Mouse (Mus musculus) urinary bladder, postnatal 4 days (tissue): ENCODE measurements around the gene Hdac4.

ENCODE experiments used
- DNase-seq, 2 experiments: peaks; one replicate each; pipeline ENCODE4 v3.0.0; 2021 to 2022; ENCODE audit warnings: low spot score in 2 of 2

Hdac4 gene

DNA sequence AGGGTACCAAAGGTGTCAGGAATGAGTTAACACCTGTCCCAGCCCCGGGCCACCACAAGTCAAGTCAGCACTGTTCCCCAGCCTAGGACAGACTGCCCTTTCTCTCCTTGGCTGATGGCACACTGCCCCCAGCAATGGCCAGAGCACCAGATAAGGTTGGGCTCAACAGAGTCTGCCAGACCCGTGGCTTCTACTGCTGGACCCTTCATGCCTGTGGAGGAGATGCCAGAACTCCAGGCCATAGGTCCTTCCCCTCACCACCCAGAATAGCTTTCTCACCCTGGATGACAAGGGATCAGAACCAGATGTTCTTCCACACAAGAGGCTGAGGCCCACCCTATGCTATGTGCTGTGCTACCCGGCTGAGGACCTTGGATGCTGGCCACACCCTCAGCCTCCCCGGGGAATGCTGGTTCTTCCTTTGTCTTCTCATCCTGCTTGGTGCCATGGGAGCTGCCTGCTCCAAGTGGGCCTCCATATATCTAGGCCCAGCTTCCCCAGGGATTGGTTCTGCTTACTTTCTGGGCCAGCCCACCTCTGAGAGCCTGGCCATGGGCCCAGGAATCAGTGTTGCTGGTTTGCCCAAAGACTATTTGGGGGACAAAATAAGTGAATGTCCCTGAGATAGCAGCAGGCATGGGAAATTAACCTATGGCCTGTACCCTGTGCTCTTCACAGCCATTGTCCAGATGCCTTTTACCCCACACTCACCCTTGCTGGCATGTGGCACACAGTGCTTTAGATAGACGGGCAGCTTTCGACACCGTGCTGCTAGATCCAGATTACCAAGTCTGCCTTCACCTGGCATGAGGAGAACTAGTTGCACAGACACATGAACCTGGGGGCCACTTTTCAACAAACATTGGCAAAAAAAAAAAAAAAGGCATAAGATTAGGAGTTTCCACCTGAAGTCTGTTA, 273.0 kb downstream of the Hdac4 start:
- peak in 1 of 2 experiments; percentile 49 for DNase-seq

GRCm38 (mm10) chr1:91921702-91922101, 273.8 kb downstream of the Hdac4 start:
- no peak for DNase-seq

GRCm38 (mm10) chr1:91921279-91921678, 274.2 kb downstream of the Hdac4 start:
- no peak for DNase-seq

DNA sequence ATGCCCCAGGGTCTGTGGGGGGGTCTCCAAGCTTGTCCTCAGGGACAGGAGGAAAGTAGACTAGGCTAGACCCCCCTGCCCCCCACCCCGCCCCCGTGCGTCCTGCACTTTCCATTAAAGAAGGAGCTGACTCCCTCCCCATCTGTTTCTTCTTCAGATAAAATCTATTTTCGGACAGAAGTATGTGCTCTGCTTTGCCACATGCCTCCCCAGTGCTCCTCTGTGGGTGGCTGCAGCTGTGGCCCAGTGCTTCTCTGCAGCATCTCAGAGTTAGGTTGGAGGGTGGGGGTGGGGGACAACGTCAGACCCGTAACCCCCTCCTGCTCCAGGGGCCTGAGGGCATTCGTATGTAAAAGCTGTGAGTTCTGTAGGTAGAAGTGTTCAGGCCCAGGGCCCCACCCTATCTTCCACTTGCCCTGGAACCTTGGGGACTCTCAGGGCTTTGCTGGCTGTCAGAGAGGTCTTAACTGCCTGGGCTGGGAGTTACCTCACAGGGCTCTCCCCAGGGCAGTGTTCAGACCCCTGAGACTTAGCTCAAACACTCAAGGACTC, 275.4 kb downstream of the Hdac4 start:
- no peak for DNase-seq

GRCm38 (mm10) chr1:91918257-91918800, 277.2 kb downstream of the Hdac4 start:
- DNase-seq = no peak

GRCm38 (mm10) chr1:91917596-91917995, 277.9 kb downstream of the Hdac4 start:
- peak in 1 of 2 experiments; percentile 60 for DNase-seq

DNA sequence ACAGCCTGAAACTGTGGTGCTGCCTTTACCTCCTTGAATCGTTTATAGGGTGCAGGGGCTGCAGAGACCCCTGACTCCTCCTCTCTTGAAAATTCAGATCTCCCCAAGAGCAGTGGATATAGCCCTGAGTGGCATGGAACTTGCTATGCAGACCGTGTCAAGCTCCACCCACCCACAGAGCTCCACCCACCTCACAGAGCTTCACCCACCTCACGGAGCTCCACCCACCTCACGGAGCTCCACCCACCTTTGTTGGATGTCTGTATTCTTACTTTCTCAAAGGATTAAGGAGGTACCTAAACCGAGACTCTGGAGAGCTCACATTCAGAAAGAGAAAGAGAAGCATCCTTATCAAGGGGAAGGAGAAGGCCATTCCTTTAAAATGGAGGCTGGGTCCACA, 279.5 kb downstream of the Hdac4 start:
- no peak for DNase-seq

DNA sequence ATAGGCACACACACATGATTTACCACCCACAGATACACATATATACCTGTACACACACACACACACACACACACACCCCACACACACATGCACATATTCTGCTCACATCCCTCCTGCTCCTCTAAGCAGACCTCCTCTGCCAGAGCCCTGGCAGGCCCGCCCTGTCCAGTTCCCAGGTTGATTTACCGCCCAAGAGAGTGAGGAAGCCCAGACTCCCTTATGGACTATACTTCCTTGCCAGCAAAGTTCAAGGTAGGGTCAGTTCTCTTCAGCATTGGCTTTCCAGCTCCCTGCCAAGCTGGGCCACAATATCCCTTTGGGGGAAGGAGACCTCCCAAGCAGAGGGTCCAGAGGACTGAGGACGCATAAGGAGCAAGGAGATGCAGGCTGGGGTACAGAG, 280.9 kb downstream of the Hdac4 start:
- DNase-seq = peak in 1 of 2 experiments; percentile 61

- DNase-seq = peak; percentile 61 to 75
Measured at GRCm38 (mm10) chr1:91913850-91914249, 281.6 kb downstream of the Hdac4 start.

DNA sequence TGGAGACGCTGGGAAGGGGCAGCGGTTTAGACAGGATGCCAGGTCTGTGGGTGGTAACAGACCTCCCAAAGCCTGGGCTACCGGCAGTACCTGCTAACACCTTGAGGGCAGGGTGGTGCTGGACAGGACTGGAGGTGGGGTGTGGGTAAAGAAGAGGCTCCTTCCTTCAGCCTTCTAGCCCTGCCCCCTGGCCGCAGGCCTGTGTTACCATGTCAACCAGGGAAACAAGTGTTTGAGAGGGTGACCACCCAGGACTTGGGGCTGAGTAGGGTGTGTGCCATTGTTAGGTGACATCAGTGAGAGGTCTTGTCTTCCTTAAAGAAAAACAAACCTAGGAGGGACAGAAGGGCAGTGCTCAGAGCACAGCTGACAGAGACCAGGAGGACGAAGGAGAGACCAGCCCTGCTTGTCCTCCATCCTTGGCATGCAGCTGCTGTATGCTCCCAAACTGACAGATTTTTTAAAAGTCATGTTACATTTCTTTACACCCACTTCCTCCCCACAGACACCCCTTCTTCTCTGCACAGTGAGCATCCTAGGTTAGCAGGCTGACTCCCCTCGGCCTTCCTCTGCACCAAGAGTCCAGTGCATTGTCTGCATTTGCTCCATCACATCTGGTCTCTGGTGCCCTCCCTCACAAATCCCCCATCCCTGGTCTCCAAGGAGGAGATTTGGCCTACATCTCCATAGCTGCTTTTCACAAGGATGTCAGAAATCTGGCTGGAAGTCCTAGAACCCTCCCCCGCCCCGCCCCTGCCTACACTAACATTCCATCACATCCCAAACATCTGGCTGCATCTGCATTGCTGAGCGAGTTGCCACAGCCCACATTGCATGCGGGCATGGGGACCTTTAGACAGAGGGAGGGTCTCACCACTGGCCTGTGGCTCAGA, 283.0 kb downstream of the Hdac4 start:
- peak in 1 of 2 experiments; percentile 58 for DNase-seq

DNA sequence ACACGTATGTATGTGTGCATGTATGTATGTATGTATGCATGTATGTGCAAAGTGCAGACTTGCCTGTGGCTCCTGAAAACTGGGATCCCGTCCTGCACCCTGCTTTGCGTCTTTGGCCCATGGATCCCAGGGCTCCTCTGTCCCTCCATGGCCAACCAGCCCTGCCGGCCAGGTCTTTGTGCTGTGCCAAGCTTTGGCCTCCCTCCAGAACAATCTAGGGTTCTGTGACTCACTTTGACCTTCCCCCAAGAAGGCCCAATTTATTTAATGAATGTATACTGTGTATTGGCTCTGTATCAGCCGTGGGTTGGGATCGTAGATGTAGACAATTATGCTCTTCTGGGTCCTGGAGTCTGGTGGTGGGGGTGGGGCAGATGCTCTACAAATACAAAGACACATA, 290.2 kb downstream of the Hdac4 start:
- no peak for DNase-seq

- DNase-seq = no peak
Measured at GRCm38 (mm10) chr1:91903241-91903981, 292.1 kb downstream of the Hdac4 start.

- no peak for DNase-seq
Measured at GRCm38 (mm10) chr1:91897078-91897477, 298.4 kb downstream of the Hdac4 start.

DNA sequence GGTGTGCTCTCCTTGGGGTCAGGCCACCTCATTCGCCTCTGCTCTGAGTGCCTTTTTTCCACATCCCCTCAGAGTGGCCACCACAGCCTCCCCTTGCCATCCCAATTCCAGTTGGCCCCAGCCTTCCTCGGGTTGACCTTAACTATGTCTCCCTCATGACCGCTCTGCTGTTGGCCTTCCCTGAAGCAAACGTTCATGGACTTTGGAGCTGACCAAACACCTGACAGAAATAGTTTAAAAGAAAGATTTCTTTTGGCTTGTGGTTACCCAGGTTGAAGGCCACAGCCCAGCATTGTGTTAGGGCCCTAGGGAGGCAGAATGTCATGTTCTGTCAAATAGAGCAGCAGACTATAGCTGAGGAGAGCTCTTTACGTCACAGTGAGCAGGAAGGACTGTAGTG, 301.2 kb downstream of the Hdac4 start:
- no peak for DNase-seq

GRCm38 (mm10) chr1:91893598-91893997, 301.9 kb downstream of the Hdac4 start:
- no peak for DNase-seq

DNA sequence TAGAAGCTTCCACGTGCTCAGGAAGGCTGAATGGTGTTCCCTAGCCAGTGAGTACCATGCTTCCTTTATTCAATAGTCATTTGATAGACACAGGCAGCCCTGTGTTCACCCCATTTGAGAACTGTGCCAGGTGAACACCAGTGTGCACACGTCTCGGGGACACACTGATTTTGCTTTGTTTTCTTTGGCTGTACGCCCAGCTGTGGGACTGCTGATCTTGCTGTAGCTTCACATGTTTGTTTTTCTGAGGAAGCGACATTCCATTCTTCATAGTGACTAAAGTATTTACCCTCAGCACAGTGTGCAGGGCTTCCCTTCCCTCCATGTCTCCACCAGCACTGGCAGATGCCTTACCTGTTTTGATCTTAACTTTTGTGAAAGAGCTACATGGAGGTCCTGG, 312.4 kb downstream of the Hdac4 start:
- DNase-seq = no peak

DNA sequence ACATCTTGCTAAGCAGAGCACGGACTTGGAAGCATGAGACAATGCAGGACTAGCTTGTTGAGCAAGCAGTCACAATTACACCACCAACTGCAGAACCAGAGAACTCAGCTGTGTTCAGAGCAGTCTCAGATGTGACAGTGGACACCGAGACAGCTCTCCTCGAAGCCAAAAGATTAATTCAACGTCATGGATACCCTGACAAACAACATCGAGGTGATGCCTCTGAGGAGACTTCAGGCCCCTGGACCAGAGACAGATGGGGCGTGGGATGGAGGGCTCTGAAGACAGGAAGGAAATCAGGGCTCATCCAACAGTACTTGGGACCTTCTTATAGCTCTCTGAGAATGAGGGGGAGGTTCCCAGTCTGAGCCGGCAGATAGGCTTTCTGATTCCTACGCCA, 314.6 kb downstream of the Hdac4 start:
- no peak for DNase-seq

DNA sequence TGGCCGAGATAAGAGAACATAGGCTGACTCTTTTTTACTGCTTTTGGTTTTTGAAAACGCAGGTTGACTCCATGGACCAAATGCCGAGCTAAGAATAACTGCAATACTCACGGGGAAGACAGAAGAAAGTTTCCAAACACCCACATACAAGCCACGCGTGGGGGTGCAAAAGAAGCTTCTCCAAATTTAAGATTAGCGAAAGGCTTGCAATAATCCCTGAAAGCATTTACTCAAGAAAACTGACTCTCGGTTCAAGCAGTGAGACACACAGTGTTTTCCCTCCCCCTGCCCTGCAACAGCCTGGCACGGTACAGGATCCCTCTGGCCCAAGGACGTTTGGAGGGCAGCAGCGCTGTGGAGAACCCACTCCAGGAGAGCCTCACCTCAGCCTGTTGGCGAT, 315.3 kb downstream of the Hdac4 start:
- DNase-seq = no peak
